Mouse (Mus musculus) brown adipose tissue, adult 24 weeks (tissue): ENCODE measurements around the gene Eif5b. TPM values are rescaled to one million over a fixed set of nuclear protein-coding genes. Genes with fewer than 3 reads are reported as not detected.
"Not testable (repeated sequence)": the region's sequence is repeated elsewhere in the genome, so short reads cannot be mapped to it uniquely, and the experiment has no call there.

Experiments used
- H3K27ac ChIP-seq: fragments of 200-500 bp; replicated peaks from 2 replicates; pipeline ENCODE4 v1.5.1; 2012; ENCODE audit warnings: low read depth, mild to moderate bottlenecking, low read length
- H3K4me1 ChIP-seq: fragments of 200-500 bp; 2 replicates; pipeline ENCODE4 v1.6.1; 2012; ENCODE audit warnings: low read length, mixed read lengths; ENCODE audit not compliant: control insufficient read depth, insufficient read depth, insufficient read length
- H3K4me3 ChIP-seq: fragments of 200-500 bp; 2 replicates; pipeline ENCODE4 v1.5.1; 2012; ENCODE audit warnings: low read depth, mild to moderate bottlenecking, low read length, moderate library complexity; ENCODE audit not compliant: insufficient read depth
- polyA plus RNA-seq: library from polyadenylated mRNA; stranded (reverse); fragments of >200 nt; gene quantifications from 2 replicates; pipeline ENCODE4 v1.2.4, GENCODE M21; 2012; ENCODE audit not compliant: missing spikeins, insufficient read depth, insufficient read length

Eif5b gene
- polyA plus RNA-seq, 1 experiment, result 35.8 TPM

DNA sequence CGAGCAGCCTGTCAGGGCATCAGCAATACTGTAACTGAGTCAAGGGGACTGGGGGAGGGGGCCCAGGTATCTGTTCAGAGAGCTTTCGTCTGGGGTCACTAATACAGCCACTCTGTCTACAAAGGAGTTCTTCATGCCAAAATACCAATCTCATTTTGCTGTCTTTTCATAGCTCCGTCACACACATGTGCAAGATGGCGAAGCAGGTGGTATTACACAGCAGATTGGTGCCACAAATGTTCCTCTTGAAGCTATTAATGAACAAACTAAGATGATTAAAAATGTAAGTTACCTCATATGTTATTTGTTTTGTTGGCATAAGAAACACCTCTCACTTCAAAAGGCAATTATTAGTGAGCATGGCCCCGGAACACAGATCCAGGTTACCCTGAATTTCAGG is 39.6 kb downstream of the Eif5b start:
- no peak overlapping the region for H3K4me3 ChIP-seq
- no peaks in the 10 kb centered on the region for H3K4me1 ChIP-seq
- H3K27ac ChIP-seq, result no peak overlapping the region

DNA sequence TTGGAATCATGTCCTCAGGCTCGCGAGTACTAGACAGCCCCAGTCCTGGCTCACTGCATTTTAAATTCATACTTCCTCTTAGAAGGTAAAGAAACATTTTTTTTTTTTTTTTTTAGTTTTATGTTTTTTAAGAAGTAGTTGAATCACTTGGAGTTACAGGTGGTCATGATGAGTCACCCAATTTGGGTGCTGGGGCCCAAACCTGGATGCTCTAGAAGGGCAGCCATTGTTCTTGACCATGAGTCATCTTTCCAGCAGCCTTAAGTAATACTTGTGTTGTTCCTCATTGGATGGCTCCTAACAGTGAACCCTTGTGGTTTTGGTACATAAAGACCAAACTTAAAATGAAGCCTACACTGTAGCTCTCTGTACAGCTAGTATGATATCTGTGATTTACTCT is 41.1 kb downstream of the Eif5b start:
- H3K27ac ChIP-seq, result no peak overlapping the region
- no peaks in the 10 kb centered on the region for H3K4me1 ChIP-seq
- H3K4me3 ChIP-seq, result no peak overlapping the region

- Histone ChIP-seq H3K27ac (no peak overlapping the region), H3K4me1 (no peaks in the 10 kb centered on the region), H3K4me3 (no peak overlapping the region)
These were observed 50.3 kb downstream of the Eif5b start for GRCm38 (mm10) chr1:38048121-38048520.

GRCm38 (mm10) chr1:38049562-38049961 is 51.8 kb downstream of the Eif5b start:
- no peak overlapping the region for H3K4me3 ChIP-seq
- H3K4me1 ChIP-seq, result no peaks in the 10 kb centered on the region; the same call in 1 of the 2 replicates
- H3K27ac ChIP-seq, result no peak overlapping the region

- no peaks in the 10 kb centered on the region; the same call in 1 of the 2 replicates for H3K4me1 ChIP-seq
- no peak overlapping the region for H3K4me3 ChIP-seq
- no peak overlapping the region for H3K27ac ChIP-seq
These were observed 57.4 kb downstream of the Eif5b start for GRCm38 (mm10) chr1:38055176-38055575.

- H3K4me1 ChIP-seq, result no peaks in the 10 kb centered on the region; the same call in 1 of the 2 replicates
- H3K4me3 ChIP-seq, result no peak overlapping the region
- H3K27ac ChIP-seq, result no peak overlapping the region
These were observed 60.6 kb downstream of the Eif5b start for GRCm38 (mm10) chr1:38058417-38058816.

- not testable (repeated sequence) for H3K4me1 ChIP-seq, H3K27ac ChIP-seq, H3K4me3 ChIP-seq
These were observed 64.3 kb downstream of the Eif5b start for GRCm38 (mm10) chr1:38062156-38062555.

- Histone ChIP-seq H3K27ac (no peak overlapping the region), H3K4me3 (no peak overlapping the region), H3K4me1 (no peaks in the 10 kb centered on the region)
These were observed 69.5 kb downstream of the Eif5b start for GRCm38 (mm10) chr1:38067276-38067675.

DNA sequence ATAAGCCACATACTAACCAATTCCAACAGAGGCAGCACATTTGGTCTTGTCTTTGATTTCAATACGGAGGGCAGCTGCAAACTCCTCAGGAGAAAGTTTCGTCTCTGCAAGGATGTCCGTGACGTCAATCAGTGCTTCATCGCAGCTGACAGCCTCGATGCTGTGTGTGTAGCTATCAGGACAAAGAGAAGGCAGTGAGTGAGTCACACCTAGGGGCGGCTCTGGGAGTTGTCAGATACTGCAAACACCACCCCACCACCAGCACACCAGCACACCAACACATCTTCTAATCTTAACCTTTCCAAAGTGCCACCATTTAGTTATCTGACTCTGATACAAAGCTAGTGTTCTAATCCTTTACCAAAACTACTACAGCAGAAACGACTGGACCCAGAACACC is 73.5 kb downstream of the Eif5b start:
- Histone ChIP-seq H3K27ac (no peak overlapping the region), H3K4me1 (no peaks in the 10 kb centered on the region), H3K4me3 (no peak overlapping the region)

DNA sequence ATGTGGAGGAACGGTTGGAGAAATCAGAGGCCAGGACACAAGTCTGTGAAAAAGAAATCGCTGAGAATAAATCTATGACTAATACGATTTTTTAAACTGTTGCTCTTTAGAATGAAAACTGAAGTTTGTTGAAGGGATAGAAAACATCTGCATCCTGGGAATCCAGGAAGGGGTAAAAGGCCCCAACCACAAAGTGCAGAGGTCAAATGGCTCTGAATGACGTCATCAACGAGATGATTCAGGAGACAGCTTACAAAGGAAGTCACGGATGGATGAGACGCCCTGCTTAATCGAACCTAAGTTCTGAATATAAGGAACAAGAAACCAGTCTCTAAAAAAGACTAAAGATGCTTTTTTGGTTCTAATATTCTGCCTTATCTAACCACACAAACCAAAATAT is 83.5 kb downstream of the Eif5b start:
- Histone ChIP-seq H3K27ac (no peak overlapping the region), H3K4me3 (no peak overlapping the region), H3K4me1 (no peaks in the 10 kb centered on the region)

- Histone ChIP-seq H3K27ac (no peak overlapping the region), H3K4me3 (no peak overlapping the region), H3K4me1 (no peaks in the 10 kb centered on the region)
These were observed 105.4 kb downstream of the Eif5b start for GRCm38 (mm10) chr1:38103214-38103613.

- H3K4me1 ChIP-seq, result no peaks in the 10 kb centered on the region
- H3K27ac ChIP-seq, result no peak overlapping the region
- no peak overlapping the region for H3K4me3 ChIP-seq
These were observed 106.0 kb downstream of the Eif5b start for GRCm38 (mm10) chr1:38103813-38104212.

Other genes starting within 250 kb of the Eif5b start
- 6.1 and 8.5 TPM in 2 replicates for gene Tsga10, start 131.6 kb upstream of the Eif5b start, polyA plus RNA-seq
- gene Lipt1, start 126.3 kb upstream of the Eif5b start, polyA plus RNA-seq, result 29.3 and 30.5 TPM in 2 replicates
- 12.3 and 12.8 TPM in 2 replicates for gene Mitd1, start 107.6 kb upstream of the Eif5b start, polyA plus RNA-seq
- gene Mrpl30, start 107.5 kb upstream of the Eif5b start, polyA plus RNA-seq, result 718 and 851 TPM in 2 replicates
- gene Lyg2, start 81.5 kb upstream of the Eif5b start, polyA plus RNA-seq, result not detected in 2 replicates
- gene Lyg1, start 40.3 kb upstream of the Eif5b start, polyA plus RNA-seq, result not detected in 2 replicates
- 56.9 and 63.9 TPM in 2 replicates for gene Txndc9, start 117 bp upstream of the Eif5b start, polyA plus RNA-seq
- gene Rev1, start 131.8 kb downstream of the Eif5b start, polyA plus RNA-seq, result 8.8 and 11.0 TPM in 2 replicates